Mouse (Mus musculus) heart, embryonic 14.5 days (tissue): Measurements from ENCODE around the gene Zfp113. TPM values are rescaled to one million over a fixed set of nuclear protein-coding genes. Genes with fewer than 3 reads are reported as not detected.
"Not testable (repeated sequence)": the region's sequence is repeated elsewhere in the genome, so short reads cannot be mapped to it uniquely, and the experiment has no call there.

Experiments
- ATAC-seq: fragments of 200-750 bp; cut with Nextera tagmentation; 2 replicates; pipeline ENCODE4 v1.8.0; 2017; ENCODE audit warnings: low read depth, moderate TSS enrichment; ENCODE audit not compliant: insufficient number of reproducible peaks, insufficient read depth, low FRiP score
- H3K27ac ChIP-seq, 2 experiments: fragments of 200-500 bp in 1 of 2; fragments of 300-500 bp in 1 of 2; sonication (generic) in 1 of 2; replicated peaks in 1 of 2; 2 replicates each; pipeline ENCODE4 v1.5.1; 2012 to 2014; ENCODE audit warnings: low read depth in 2 of 2, low read length in 2 of 2, control low read depth in 1 of 2, mild to moderate bottlenecking in 1 of 2, mixed read lengths in 1 of 2; ENCODE audit not compliant: control insufficient read depth in 1 of 2, insufficient read depth in 1 of 2
- H3K27me3 ChIP-seq: fragments of 300-500 bp; sonication (generic); 2 replicates; pipeline ENCODE4 v1.6.1; 2014; ENCODE audit warnings: mild to moderate bottlenecking, low read length, control low read depth; ENCODE audit not compliant: control insufficient read depth, insufficient read depth
- H3K36me3 ChIP-seq: fragments of 300-500 bp; sonication (generic); 2 replicates; pipeline ENCODE4 v1.6.1; 2014; ENCODE audit warnings: mild to moderate bottlenecking, control low read depth, low read length, mixed read lengths; ENCODE audit not compliant: control insufficient read depth, insufficient read depth
- H3K4me1 ChIP-seq, 2 experiments: fragments of 200-500 bp in 1 of 2; fragments of 300-500 bp in 1 of 2; sonication (generic) in 1 of 2; 2 replicates each; pipeline ENCODE4 v1.6.1; 2012 to 2014; ENCODE audit warnings: low read length in 2 of 2, control low read depth in 1 of 2, mixed read lengths in 1 of 2; ENCODE audit not compliant: control insufficient read depth in 2 of 2, insufficient read depth in 2 of 2
- H3K4me2 ChIP-seq: fragments of 300-500 bp; sonication (generic); 2 replicates; pipeline ENCODE4 v1.6.1; 2014; ENCODE audit warnings: mild to moderate bottlenecking, low read length
- H3K4me3 ChIP-seq, 2 experiments: fragments of 200-500 bp in 1 of 2; fragments of 300-500 bp in 1 of 2; sonication (generic) in 1 of 2; 2 replicates each; pipeline ENCODE4 v1.5.1; 2012 to 2014; ENCODE audit warnings: low read length in 2 of 2, mild to moderate bottlenecking in 2 of 2, control low read depth in 1 of 2, low read depth in 1 of 2, moderate library complexity in 1 of 2; ENCODE audit not compliant: control insufficient read depth in 1 of 2, insufficient read depth in 1 of 2
- H3K9ac ChIP-seq: fragments of 300-500 bp; sonication (generic); 2 replicates; pipeline ENCODE4 v1.6.1; 2014; ENCODE audit warnings: mild to moderate bottlenecking, low read length
- H3K9me3 ChIP-seq: fragments of 300-500 bp; sonication (generic); 2 replicates; pipeline ENCODE4 v1.6.1; 2016; ENCODE audit warnings: low read length, control low read depth; ENCODE audit not compliant: control insufficient read depth
- WGBS: fragments of 180-500 bp; shearing (Covaris S2); extraction: QIAGEN DNeasy Blood & Tissue Kit; methylation state at CpG from one replicate; pipeline ENCODE4 v1.1.7; 2014; 5-methylcytosine and 5-hydroxymethylcytosine counted together
- polyA plus RNA-seq: library from polyadenylated mRNA; unstranded; fragments of >200 nt; fragmentation: Nextera tagmentation; extraction: Ambion mirVana; gene quantifications from 2 replicates; pipeline ENCODE4 v1.2.1, GENCODE M21; 2014

The Zfp113 gene
- polyA plus RNA-seq, 1 experiment from 2014 or later, result 10.3 TPM

DNA sequence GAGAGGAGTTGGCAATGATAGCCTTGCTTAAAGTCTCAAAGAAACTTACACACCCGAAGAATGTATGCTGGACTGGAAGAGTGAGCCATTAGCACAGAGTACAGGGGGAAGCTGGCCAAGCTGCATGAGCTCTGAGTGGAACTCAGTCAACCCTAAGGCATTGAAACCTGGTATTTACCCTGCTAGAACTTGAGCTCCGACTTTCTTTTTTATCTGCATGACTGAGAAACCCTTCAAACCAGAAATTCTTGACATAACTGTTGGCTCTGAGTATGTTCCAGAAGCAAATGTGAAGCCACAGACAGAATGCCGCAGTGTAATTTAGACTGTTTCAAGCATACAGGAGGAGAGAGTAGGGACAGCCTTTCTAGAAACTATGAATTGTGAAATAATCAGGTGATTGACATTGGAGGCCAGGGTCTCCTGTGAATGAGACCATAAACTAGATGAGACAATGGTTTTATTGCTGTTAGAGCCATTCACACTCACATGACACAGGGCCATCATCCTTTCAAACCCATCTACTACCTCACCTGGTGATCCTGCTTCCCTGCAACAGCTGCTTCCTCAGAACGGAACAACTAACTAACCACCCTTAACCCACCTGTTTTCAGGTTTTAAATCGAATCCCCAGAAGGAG lies 23.0 kb downstream of the Zfp113 start:
- no peak overlapping the region for H3K9ac ChIP-seq
- H3K27me3 ChIP-seq, result no peaks in the 10 kb centered on the region
- H3K4me3 ChIP-seq, result no peak overlapping the region
- H3K4me2 ChIP-seq, result no peak overlapping the region
- peaks cover 0 to 7% of the 10 kb centered on the region in 2 experiments; a peak in 1 of 4 replicates for H3K4me1 ChIP-seq
- no peak for ATAC-seq
- no peak overlapping the region for H3K27ac ChIP-seq
- no peaks in the 10 kb centered on the region for H3K9me3 ChIP-seq
- 75% methylated on average over 5 of the region's 5 CpGs for WGBS
- peaks cover 78% of the 10 kb centered on the region for H3K36me3 ChIP-seq

- Histone ChIP-seq H3K4me2 (peak overlapping the region; percentile 87), H3K27ac (peak overlapping the region in 1 of 2 experiments; percentile 94; a peak in 2 of 4 replicates), H3K36me3 (peaks cover 15% of the 10 kb centered on the region; the same call in 1 of the 2 replicates), H3K9me3 (no peaks in the 10 kb centered on the region), H3K9ac (peak overlapping the region; percentile 87), H3K4me3 (peak overlapping the region; percentile 64 to 66; a peak in 3 of 4 replicates), H3K4me1 (peaks cover 2 to 10% of the 10 kb centered on the region in 2 experiments; a peak in 3 of 4 replicates), H3K27me3 (no peaks in the 10 kb centered on the region)
- no peak for ATAC-seq
- 72% methylated on average over 3 of the region's 3 CpGs for WGBS
Measured at GRCm38 (mm10) chr5:138118041-138118440, 37.5 kb downstream of the Zfp113 start.

DNA sequence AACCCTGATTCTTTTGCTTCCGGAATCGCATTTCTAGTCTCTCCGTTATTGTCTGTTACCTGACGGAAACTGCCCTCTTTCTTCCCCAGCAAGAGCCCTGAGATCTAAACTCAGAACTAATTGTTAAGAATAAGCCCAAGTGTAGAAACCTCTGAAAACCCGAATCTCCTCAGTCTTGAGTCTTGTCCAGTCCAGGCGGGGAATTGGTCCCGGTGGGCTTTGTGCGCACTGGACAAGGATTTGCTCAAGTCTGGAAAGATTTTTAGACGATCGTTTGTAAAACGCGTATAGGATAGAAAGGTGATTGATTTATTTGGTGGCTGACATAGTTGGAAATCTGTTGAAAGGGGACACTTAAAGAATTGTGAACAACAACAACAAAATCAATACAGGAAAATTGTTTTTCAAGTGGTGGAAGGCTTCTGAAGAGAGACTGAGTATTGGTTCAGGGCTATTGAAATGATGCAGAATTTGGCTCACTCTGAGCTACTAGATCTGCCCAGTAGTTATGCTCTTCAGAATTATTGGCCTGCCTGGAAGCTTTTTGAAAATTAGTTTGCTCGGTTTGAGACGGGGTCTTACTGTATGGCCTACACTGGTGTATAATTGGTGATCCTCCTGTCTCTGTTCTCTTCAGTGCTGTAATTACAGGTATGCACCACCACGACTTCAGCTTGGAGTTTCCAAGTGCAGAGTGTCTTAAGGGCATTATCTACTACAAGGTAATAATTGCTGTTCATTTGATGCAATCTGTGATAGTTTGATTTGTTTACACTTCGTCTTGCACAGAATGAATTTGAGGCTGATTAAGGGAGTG lies 38.1 kb downstream of the Zfp113 start:
- peaks cover 2 to 10% of the 10 kb centered on the region in 2 experiments; a peak in 3 of 4 replicates for H3K4me1 ChIP-seq
- ATAC-seq, result peak; percentile 28; the same call in 1 of the 2 replicates
- H3K4me2 ChIP-seq, result peak overlapping the region; percentile 87
- peak overlapping the region; percentile 87 to 94 for H3K27ac ChIP-seq
- no peaks in the 10 kb centered on the region for H3K9me3 ChIP-seq
- H3K4me3 ChIP-seq, result peak overlapping the region; percentile 64 to 66
- H3K9ac ChIP-seq, result peak overlapping the region; percentile 87
- H3K27me3 ChIP-seq, result no peaks in the 10 kb centered on the region
- H3K36me3 ChIP-seq, result peaks cover 12% of the 10 kb centered on the region; the same call in 1 of the 2 replicates
- 7% methylated on average over 16 of the region's 16 CpGs for WGBS

DNA sequence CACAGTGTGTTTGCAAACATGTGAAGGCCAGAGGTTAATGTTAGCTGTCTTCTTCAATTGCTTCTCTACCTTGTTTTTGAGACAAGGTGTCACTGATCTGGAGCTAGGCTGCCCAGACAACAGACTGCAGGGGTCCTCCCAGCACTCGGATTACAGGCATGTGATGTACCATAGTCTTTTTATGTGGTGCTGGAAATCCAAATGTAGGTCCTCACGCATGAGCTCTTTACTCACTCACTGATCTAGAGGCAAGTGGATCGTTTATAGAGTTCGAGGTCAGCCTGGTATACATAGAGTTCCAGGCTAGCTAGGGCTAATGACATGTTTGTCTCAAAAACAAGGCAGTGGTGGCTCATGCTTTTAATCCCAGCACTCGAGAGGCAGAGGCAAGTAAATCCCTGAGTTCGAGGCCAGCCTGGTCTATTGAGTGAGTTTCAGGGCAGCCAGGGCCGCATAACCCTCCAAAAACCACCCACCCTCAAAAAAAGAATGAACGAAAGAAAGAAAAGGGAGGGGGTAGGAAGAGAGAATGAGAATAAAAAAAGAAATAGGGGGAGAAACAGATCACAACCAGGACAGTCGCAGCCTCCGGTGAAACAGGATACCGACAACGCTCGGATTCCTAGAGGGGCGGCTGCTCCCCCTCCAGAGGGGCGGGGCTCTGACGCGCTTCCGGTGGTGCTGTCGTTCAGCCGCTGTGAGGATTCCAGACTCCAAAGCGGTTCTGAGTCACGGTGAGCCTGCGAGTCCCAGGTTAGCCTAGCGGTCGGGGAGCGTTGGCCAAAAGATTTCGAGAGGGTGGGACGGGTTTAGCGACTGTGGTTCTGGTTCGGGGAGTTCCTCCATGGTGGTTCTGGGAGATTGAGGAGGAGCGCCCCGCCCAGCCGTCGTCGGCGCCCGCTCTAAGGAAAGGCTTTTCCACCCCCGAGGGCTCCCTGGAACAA lies 39.0 kb downstream of the Zfp113 start, which contains the start of gene Zscan21:
Gene Zscan21, plus strand, starts transcription at position 649 of the 944 bp plus-strand sequence.
- Histone ChIP-seq H3K27me3 (no peaks in the 10 kb centered on the region), H3K4me1 (peaks cover 2 to 10% of the 10 kb centered on the region in 2 experiments; a peak in 3 of 4 replicates), H3K36me3 (peaks cover 12% of the 10 kb centered on the region; the same call in 1 of the 2 replicates), H3K9me3 (no peaks in the 10 kb centered on the region), H3K4me3 (peak within 1 kb of the TSS; percentile 64 to 66), H3K4me2 (peak within 1 kb of the TSS; percentile 87), H3K27ac (peak within 1 kb of the TSS; percentile 87 to 94), H3K9ac (peak within 1 kb of the TSS; percentile 87)
- 7% methylated on average over 38 of the region's 38 CpGs for WGBS
- peak; percentile 91 for ATAC-seq

DNA sequence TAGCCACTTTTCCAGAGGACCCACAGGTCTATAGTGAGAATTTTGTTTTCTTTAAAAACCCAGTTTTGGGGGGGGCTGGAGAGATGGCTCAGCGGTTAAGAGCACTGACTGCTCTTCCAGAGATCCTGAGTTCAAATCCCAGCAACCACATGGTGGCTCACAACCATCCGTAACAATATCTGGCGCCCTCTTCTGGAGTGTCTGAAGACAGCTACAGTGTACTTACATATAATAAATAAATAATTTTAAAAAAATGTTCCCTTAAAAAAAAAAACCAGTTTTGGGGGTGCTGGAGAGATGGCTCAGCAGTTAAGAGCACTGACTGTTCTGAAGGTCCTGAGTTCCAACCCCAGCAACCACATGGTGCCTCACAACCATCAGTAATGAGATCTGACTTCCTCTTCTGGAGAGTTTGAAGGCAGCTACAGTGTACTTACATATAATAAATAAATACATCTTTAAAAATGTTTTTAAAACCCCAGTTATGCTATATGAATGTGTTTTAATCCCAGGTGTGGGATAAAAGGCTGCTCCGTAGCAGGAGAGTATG lies 45.6 kb downstream of the Zfp113 start:
- not testable (repeated sequence) for H3K9me3 ChIP-seq, H3K36me3 ChIP-seq, ATAC-seq, H3K9ac ChIP-seq, H3K4me1 ChIP-seq, H3K4me2 ChIP-seq, H3K27me3 ChIP-seq, H3K4me3 ChIP-seq, H3K27ac ChIP-seq
- WGBS, result 58% methylated on average over 4 of the region's 4 CpGs

- WGBS, result 62% methylated on average over 3 of the region's 3 CpGs
- no peaks in the 10 kb centered on the region for H3K27me3 ChIP-seq
Measured at GRCm38 (mm10) chr5:138107130-138107529, 48.4 kb downstream of the Zfp113 start.

More at GRCm38 (mm10) chr5:138107130-138107529, 48.4 kb downstream of the Zfp113 start:
- H3K4me2 ChIP-seq, result no peak overlapping the region
- no peak overlapping the region for H3K9ac ChIP-seq
- H3K27ac ChIP-seq, result no peak overlapping the region
- no peaks in the 10 kb centered on the region for H3K4me1 ChIP-seq
- ATAC-seq, result no peak
- H3K36me3 ChIP-seq, result peaks cover 29% of the 10 kb centered on the region
- no peak overlapping the region for H3K4me3 ChIP-seq
- no peaks in the 10 kb centered on the region for H3K9me3 ChIP-seq
